Mouse (Mus musculus): Measurements from ENCODE around the gene Asb4.
"Not testable (repeated sequence)": the region's sequence is repeated elsewhere in the genome, so short reads cannot be mapped to it uniquely, and the experiment has no call there.

DNA sequence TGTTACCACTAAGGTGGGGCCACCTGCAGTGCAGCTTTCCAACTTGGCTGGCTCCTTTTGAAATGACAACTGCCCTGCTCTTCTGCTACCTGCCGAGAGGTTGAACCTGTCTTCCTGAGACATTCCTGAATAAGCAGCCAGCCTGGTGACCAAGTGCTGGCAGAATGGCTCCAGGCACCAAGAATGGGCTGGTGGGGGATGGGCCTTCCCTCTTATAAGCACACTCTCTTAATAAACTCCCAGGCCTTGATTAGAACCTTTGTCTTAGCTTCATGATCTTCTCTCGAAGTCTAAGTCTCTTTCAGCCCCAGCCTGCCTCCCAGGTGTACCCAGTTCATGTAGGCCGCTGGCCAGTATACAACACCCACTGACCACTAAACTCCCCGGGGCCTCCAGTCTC lies 44.4 kb upstream of the Asb4 start:
- TF ChIP-seq CTCF, EP300 (IDR thresholded peaks at IDR 0.05; ENCODE audit: low read depth): not testable (repeated sequence)

Measured in liver, postnatal 0 days (tissue).